Mouse (Mus musculus) MEL (cell line): ENCODE data around the gene Cog6. TPM values are rescaled to one million over a fixed set of nuclear protein-coding genes. Genes with fewer than 3 reads are reported as not detected.
"Not testable (repeated sequence)": the region's sequence is repeated elsewhere in the genome, so short reads cannot be mapped to it uniquely, and the experiment has no call there.

Experiments used
- DNase-seq: peaks from one replicate; pipeline ENCODE4 v3.0.0; 2011; ENCODE audit warnings: low read depth, low spot score
- H3K27ac ChIP-seq: 2 replicates; pipeline ENCODE4 v1.5.1; 2012; ENCODE audit warnings: low read depth, mild to moderate bottlenecking, control low read depth, low read length, moderate library complexity; ENCODE audit not compliant: control insufficient read depth
- H3K27me3 ChIP-seq, 2 experiments: fragments of 150-350 bp in 1 of 2; sonication (generic) in 1 of 2; 2 replicates each; pipeline ENCODE4 v1.6.1; 2012; ENCODE audit warnings: low read length in 2 of 2, mild to moderate bottlenecking in 2 of 2, improper control_type of control experiment in 1 of 2, moderate library complexity in 1 of 2; ENCODE audit not compliant: insufficient read depth in 2 of 2, control insufficient read depth in 1 of 2
- H3K36me3 ChIP-seq, 2 experiments: 2 replicates each; pipeline ENCODE4 v1.6.1; 2012 to 2014; ENCODE audit warnings: low read length in 2 of 2, improper control_type of control experiment in 1 of 2, inconsistent platforms in 1 of 2, mild to moderate bottlenecking in 1 of 2; ENCODE audit not compliant: insufficient read depth in 2 of 2, control insufficient read depth in 1 of 2
- H3K4me1 ChIP-seq, 2 experiments: fragments of 150-350 bp in 1 of 2; sonication (generic) in 1 of 2; 2 replicates each; pipeline ENCODE4 v1.6.1; 2012; ENCODE audit warnings: low read length in 2 of 2, improper control_type of control experiment in 1 of 2, mild to moderate bottlenecking in 1 of 2; ENCODE audit not compliant: insufficient read depth in 2 of 2, control insufficient read depth in 1 of 2
- H3K4me3 ChIP-seq, 2 experiments: fragments of 150-350 bp in 1 of 2; sonication (generic) in 1 of 2; 2 replicates each; pipeline ENCODE4 v1.5.1; 2012; ENCODE audit warnings: low read depth in 2 of 2, low read length in 2 of 2, mild to moderate bottlenecking in 2 of 2, moderate library complexity in 2 of 2, control low read depth in 1 of 2, improper control_type of control experiment in 1 of 2; ENCODE audit not compliant: control insufficient read depth in 1 of 2, insufficient read depth in 1 of 2
- H3K79me2 ChIP-seq: 2 replicates; pipeline ENCODE4 v1.6.1; 2012; ENCODE audit warnings: mild to moderate bottlenecking, low read length, moderate library complexity; ENCODE audit not compliant: control insufficient read depth, poor library complexity, insufficient read depth
- H3K9ac ChIP-seq: 2 replicates; pipeline ENCODE4 v1.6.1; 2012; ENCODE audit warnings: low read depth, mild to moderate bottlenecking, control low read depth, low read length, moderate library complexity; ENCODE audit not compliant: control insufficient read depth, poor library complexity, severe bottlenecking
- H3K9me3 ChIP-seq: fragments of 150-350 bp; sonication (generic); replicated peaks from 2 replicates; pipeline ENCODE4 v1.6.1; 2012; ENCODE audit warnings: mild to moderate bottlenecking, low read length, improper control_type of control experiment, moderate library complexity; ENCODE audit not compliant: insufficient read depth
- BHLHE40 ChIP-seq: IDR thresholded peaks from 2 replicates; pipeline ENCODE4 v1.6.1; 2012; ENCODE audit warnings: low read depth, mild to moderate bottlenecking, inconsistent platforms, low read length, improper control_type of control experiment, borderline replicate concordance
- CHD1 ChIP-seq: IDR thresholded peaks from 2 replicates; pipeline ENCODE4 v1.6.1; 2012; ENCODE audit warnings: low read depth, mild to moderate bottlenecking, inconsistent platforms, low read length, improper control_type of control experiment
- CHD2 ChIP-seq: IDR thresholded peaks from 2 replicates; pipeline ENCODE4 v1.6.1; 2011; ENCODE audit warnings: low read length, improper control_type of control experiment
- CTCF ChIP-seq, 3 experiments: IDR thresholded peaks in 2 of 3; conservative IDR thresholded peaks in 1 of 3; 2 replicates each; pipeline ENCODE4 v1.5.1; 2011 to 2012; ENCODE audit warnings: low read length in 3 of 3, low read depth in 2 of 3, mild to moderate bottlenecking in 2 of 3, improper control_type of control experiment in 1 of 3, inconsistent platforms in 1 of 3, mixed read lengths in 1 of 3, moderate library complexity in 1 of 3; ENCODE audit not compliant: control insufficient read depth in 1 of 3, insufficient read depth in 1 of 3, poor library complexity in 1 of 3, severe bottlenecking in 1 of 3
- E2F4 ChIP-seq: IDR thresholded peaks from 2 replicates; pipeline ENCODE4 v1.6.1; 2011; ENCODE audit warnings: low read depth, low read length, improper control_type of control experiment, borderline replicate concordance
- ELF1 ChIP-seq: IDR thresholded peaks from 2 replicates; pipeline ENCODE4 v1.6.1; 2014; ENCODE audit warnings: low read depth, mild to moderate bottlenecking, inconsistent platforms, low read length, improper control_type of control experiment, moderate library complexity
- GABPA ChIP-seq: IDR thresholded peaks from 2 replicates; pipeline ENCODE4 v1.6.1; 2012; ENCODE audit warnings: low read depth, mild to moderate bottlenecking, inconsistent platforms, low read length, improper control_type of control experiment, moderate library complexity
- HCFC1 ChIP-seq: IDR thresholded peaks from 2 replicates; pipeline ENCODE4 v1.6.1; 2012; ENCODE audit warnings: low read depth, mild to moderate bottlenecking, inconsistent platforms, low read length, improper control_type of control experiment, moderate library complexity
- MAX ChIP-seq: IDR thresholded peaks from 2 replicates; pipeline ENCODE4 v1.6.1; 2011; ENCODE audit warnings: low read length, improper control_type of control experiment
- MAZ ChIP-seq: IDR thresholded peaks from 2 replicates; pipeline ENCODE4 v1.6.1; 2012; ENCODE audit warnings: low read depth, mild to moderate bottlenecking, inconsistent platforms, low read length, improper control_type of control experiment
- MXI1 ChIP-seq: IDR thresholded peaks from 2 replicates; pipeline ENCODE4 v1.6.1; 2011; ENCODE audit warnings: mild to moderate bottlenecking, low read depth, low read length, improper control_type of control experiment
- NELFE ChIP-seq: IDR thresholded peaks from 2 replicates; pipeline ENCODE4 v1.6.1; 2011; ENCODE audit warnings: low read depth, low read length, improper control_type of control experiment
- POLR2A ChIP-seq, 2 experiments: IDR thresholded peaks; 2 replicates each; pipeline ENCODE4 v1.6.1; 2011 to 2012; ENCODE audit warnings: low read length in 2 of 2, mild to moderate bottlenecking in 2 of 2, control low read depth in 1 of 2, improper control_type of control experiment in 1 of 2, low read depth in 1 of 2, moderate library complexity in 1 of 2; ENCODE audit not compliant: control insufficient read depth in 1 of 2, insufficient read depth in 1 of 2, poor library complexity in 1 of 2
- RAD21 ChIP-seq: IDR thresholded peaks from 2 replicates; pipeline ENCODE4 v1.6.1; 2011; ENCODE audit warnings: mild to moderate bottlenecking, low read depth, low read length, improper control_type of control experiment
- RCOR1 ChIP-seq: IDR thresholded peaks from 2 replicates; pipeline ENCODE4 v1.6.1; 2012; ENCODE audit warnings: low read depth, mild to moderate bottlenecking, inconsistent platforms, low read length, improper control_type of control experiment
- SMC3 ChIP-seq: IDR thresholded peaks from 2 replicates; pipeline ENCODE4 v1.6.1; 2011; ENCODE audit warnings: low read depth, low read length, improper control_type of control experiment
- TBP ChIP-seq: IDR thresholded peaks from 2 replicates; pipeline ENCODE4 v1.8.0; 2011; ENCODE audit warnings: low read depth, low read length, improper control_type of control experiment
- TCF12 ChIP-seq: IDR thresholded peaks from 2 replicates; pipeline ENCODE4 v1.6.1; 2014; ENCODE audit warnings: low read depth, mild to moderate bottlenecking, inconsistent platforms, low read length, improper control_type of control experiment, moderate library complexity
- USF1 ChIP-seq: IDR thresholded peaks from 2 replicates; pipeline ENCODE4 v1.6.1; 2014; ENCODE audit warnings: low read depth, mild to moderate bottlenecking, inconsistent platforms, low read length, improper control_type of control experiment, moderate library complexity
- ZC3H11A ChIP-seq: IDR thresholded peaks from 2 replicates; pipeline ENCODE4 v1.6.1; 2012; ENCODE audit warnings: low read depth, mild to moderate bottlenecking, inconsistent platforms, low read length, improper control_type of control experiment
- ZKSCAN1 ChIP-seq: IDR thresholded peaks from 2 replicates; pipeline ENCODE4 v1.6.1; 2012; ENCODE audit warnings: low read depth, mild to moderate bottlenecking, inconsistent platforms, low read length, improper control_type of control experiment, moderate library complexity
- ZMIZ1 ChIP-seq: IDR thresholded peaks from 2 replicates; pipeline ENCODE4 v1.6.1; 2012; ENCODE audit warnings: low read depth, mild to moderate bottlenecking, inconsistent platforms, low read length, improper control_type of control experiment, moderate library complexity
- ZNF384 ChIP-seq: IDR thresholded peaks from 2 replicates; pipeline ENCODE4 v1.6.1; 2012; ENCODE audit warnings: low read depth, mild to moderate bottlenecking, inconsistent platforms, low read length, improper control_type of control experiment
- polyA plus RNA-seq, 2 experiments: library from polyadenylated mRNA; stranded (reverse) in 1 of 2; unstranded in 1 of 2; fragments of >175 nt in 1 of 2; fragments of >200 nt in 1 of 2; gene quantifications; 2 replicates each; pipeline versions ENCODE4 v1.2.1 to v1.2.4; 2012; ENCODE audit warnings: low replicate concordance in 2 of 2, low read depth in 1 of 2; ENCODE audit not compliant: insufficient read length in 2 of 2, insufficient read depth in 1 of 2, missing spikeins in 1 of 2
- total RNA-seq: library from RNA; depleted of rRNA; stranded (reverse); fragments of 300-350 nt; gene quantifications from 2 replicates; pipeline ENCODE4 v1.2.3, GENCODE M21; 2012

Cog6 gene
- total and polyA plus RNA-seq, 3 experiments, result 15.6 to 21.6 TPM; not detected in 1

DNA sequence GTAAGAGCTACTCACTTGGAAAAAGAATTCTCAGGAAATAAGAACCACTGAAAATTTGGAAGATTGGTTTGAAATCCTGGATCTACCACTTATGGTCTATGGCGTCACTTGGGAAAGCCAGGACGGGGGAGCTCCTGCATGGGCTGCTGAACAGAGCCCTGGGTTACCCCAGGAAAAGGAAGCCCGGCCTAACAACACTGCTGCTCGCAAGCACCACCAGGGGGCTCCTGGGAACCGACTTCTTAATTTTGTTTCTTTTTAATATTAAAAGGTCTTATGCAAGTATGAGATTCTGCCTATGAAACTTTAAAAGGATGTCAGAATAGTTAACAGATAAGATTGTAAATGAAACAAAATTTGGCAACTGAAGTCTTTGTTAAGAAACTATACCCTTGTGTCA, 22.4 kb downstream of the Cog6 start:
- Histone ChIP-seq H3K27ac (no peak overlapping the region), H3K4me3 (no peak overlapping the region), H3K36me3 (no peaks in the 10 kb centered on the region; a peak in 2 of 4 replicates), H3K9ac (no peak overlapping the region), H3K79me2 (no peaks in the 10 kb centered on the region), H3K9me3 (no peaks in the 10 kb centered on the region), H3K4me1 (no peaks in the 10 kb centered on the region), H3K27me3 (no peaks in the 10 kb centered on the region)
- TF ChIP-seq ZNF384, result no peak
- no peak for TF ChIP-seq CHD1
- no peak for TF ChIP-seq HCFC1
- no peak for TF ChIP-seq TCF12
- no peak for TF ChIP-seq TBP
- TF ChIP-seq MAZ, result no peak
- TF ChIP-seq MXI1, result no peak
- no peak for TF ChIP-seq MAX
- TF ChIP-seq POLR2A (IDR thresholded peaks at IDR 0.05; ENCODE audit: control insufficient read depth in 1 of 2, insufficient read depth in 1 of 2, low read depth in 1 of 2, low read length in 2 of 2, poor library complexity in 1 of 2), result no peak
- TF ChIP-seq CTCF (IDR thresholded peaks at IDR 0.05 in 2 of 3, conservative IDR thresholded peaks at IDR 0.05 in 1 of 3; ENCODE audit: control insufficient read depth in 1 of 3, insufficient read depth in 1 of 3, low read depth in 2 of 3, low read length in 3 of 3, poor library complexity in 1 of 3, severe bottlenecking in 1 of 3), result peak in 2 of 3 experiments; percentile 46 to 54; a peak in 5 of 6 replicates
- TF ChIP-seq RAD21, result peak; percentile 10; the same call in 1 of the 2 replicates
- TF ChIP-seq CHD2, result no peak
- no peak for TF ChIP-seq RCOR1
- TF ChIP-seq SMC3, result peak; percentile 47
- DNase-seq, result peak; percentile 26

- H3K36me3 ChIP-seq, result no peaks in the 10 kb centered on the region; a peak in 2 of 4 replicates
- no peaks in the 10 kb centered on the region for H3K9me3 ChIP-seq
- no peak overlapping the region for H3K9ac ChIP-seq
- H3K4me1 ChIP-seq, result no peaks in the 10 kb centered on the region
- no peak overlapping the region for H3K4me3 ChIP-seq
- TF ChIP-seq ZMIZ1 (no peak), ZKSCAN1 (no peak), ZNF384 (no peak)
- H3K79me2 ChIP-seq, result no peaks in the 10 kb centered on the region
- DNase-seq, result no peak
- no peaks in the 10 kb centered on the region for H3K27me3 ChIP-seq
- no peak overlapping the region for H3K27ac ChIP-seq
Observed at GRCm38 (mm10) chr3:52993296-52993695, 23.7 kb downstream of the Cog6 start.

DNA sequence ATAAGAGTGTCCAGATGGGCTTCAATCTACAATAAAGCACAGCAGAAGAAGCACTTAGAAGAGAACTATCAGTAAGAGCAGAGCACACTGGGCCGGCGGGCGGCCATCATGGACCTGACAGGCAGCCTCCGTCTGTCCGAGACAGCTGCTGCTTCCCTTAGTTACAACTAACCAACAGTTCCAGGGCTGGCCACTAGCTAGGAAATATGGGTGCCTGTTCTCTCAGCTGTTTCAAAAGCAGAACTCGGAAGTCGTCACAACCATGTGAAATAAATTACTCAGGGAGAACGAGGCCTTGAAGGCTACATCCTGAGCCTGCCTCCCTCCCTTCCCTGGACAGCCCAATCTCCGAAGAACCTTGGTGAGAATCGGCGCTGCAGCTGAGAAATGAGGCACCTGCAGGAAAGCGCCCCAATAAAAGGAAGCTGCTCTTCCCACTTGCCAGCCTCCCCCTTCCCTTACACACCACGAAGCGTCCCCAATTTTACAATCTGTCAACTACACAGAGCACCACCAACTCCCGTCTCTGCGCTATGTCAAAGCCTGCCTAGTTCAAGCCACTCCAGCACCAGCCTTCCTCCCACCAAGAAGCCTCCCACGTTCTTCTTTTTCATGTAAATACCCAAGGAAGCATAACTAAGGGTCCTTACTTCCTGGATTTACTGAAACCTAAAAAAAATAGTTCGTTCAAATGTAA, 26.8 kb downstream of the Cog6 start:
- Histone ChIP-seq H3K36me3 (peaks cover 0 to 1% of the 10 kb centered on the region in 2 experiments; a peak in 3 of 4 replicates), H3K27me3 (no peaks in the 10 kb centered on the region), H3K4me1 (no peaks in the 10 kb centered on the region; a peak in 1 of 4 replicates), H3K79me2 (no peaks in the 10 kb centered on the region), H3K27ac (no peak overlapping the region), H3K4me3 (no peak overlapping the region), H3K9me3 (no peaks in the 10 kb centered on the region), H3K9ac (no peak overlapping the region)
- DNase-seq, result no peak
- TF ChIP-seq ELF1, result no peak
- no peak for TF ChIP-seq BHLHE40
- no peak for TF ChIP-seq NELFE
- TF ChIP-seq E2F4, result no peak
- no peak for TF ChIP-seq ZNF384
- no peak for TF ChIP-seq RCOR1
- no peak for TF ChIP-seq GABPA
- TF ChIP-seq USF1, result no peak
- TF ChIP-seq TCF12, result no peak
- TF ChIP-seq ZMIZ1, result no peak
- TF ChIP-seq CHD1, result no peak
- no peak for TF ChIP-seq ZC3H11A
- TF ChIP-seq MAX, result no peak
- TF ChIP-seq, all 39 proteins: peak for 0

GRCm38 (mm10) chr3:52985508-52985941, 31.5 kb downstream of the Cog6 start:
- not testable (repeated sequence) for H3K79me2 ChIP-seq, H3K36me3 ChIP-seq, H3K27ac ChIP-seq, H3K4me3 ChIP-seq, H3K4me1 ChIP-seq, H3K9ac ChIP-seq, H3K27me3 ChIP-seq, H3K9me3 ChIP-seq
- DNase-seq, result peak; percentile 73
